8 mouse cellular contexts compared by ENCODE assay signal in the genomic region with DNA sequence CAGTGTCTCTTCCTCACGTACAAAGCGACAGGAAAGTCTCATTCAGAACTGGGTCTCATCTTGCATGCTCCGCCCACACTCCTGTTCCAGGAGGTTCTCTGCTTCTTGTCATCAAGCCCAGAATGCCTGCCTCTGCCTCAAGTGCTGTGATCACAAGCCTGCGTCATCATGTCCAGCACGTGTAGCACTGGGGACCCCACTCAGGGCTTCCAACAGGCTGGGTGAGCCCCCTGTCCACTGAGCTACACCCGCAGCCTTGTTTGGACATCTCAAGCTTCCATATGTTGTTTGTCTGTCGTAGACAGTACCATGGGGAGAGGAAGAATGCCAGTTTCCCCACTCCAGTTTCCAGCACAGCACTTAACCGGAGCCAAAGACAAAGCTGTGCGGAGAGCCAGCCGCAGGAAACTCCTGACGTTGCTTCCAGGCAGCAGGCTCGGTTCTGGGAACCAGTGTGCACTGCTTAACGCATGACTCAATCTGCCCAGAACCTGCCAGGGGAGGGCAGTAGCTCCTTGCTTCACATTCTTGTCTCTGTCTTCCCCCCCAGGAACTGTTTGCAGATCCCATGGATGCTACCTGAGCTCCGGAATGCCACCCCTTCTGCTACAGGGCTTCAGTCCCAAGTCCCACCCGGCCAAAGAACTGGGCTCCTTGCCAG. TPM values are rescaled to one million over a fixed set of nuclear protein-coding genes. Genes with fewer than 3 reads are reported as not detected.
A peak's percentile ranks its signal among the peaks of the same experiment; 100 is the strongest.
DNase-seq lines count a peak whose midpoint lies in the region; ATAC-seq lines count a peak whose summit lies in the region.

No protein-coding gene starts in this region.

- no peaks in the 10 kb centered on the region for H3K27me3 ChIP-seq in embryonic facial prominence, embryonic 15.5 days
- H3K27me3 ChIP-seq in kidney, embryonic 15.5 days: no peaks in the 10 kb centered on the region
- H3K27me3 ChIP-seq in limb, embryonic 13.5 days: no peaks in the 10 kb centered on the region
- no peaks in the 10 kb centered on the region for H3K27me3 ChIP-seq in midbrain, embryonic 16.5 days (ENCODE audit: control insufficient read depth, insufficient read depth, low read depth, low read length)

- DNase-seq in 416B (ENCODE audit: low read depth): peak; percentile 78
- DNase-seq in adrenal gland, adult 8-10 months: peak; percentile 52
- DNase-seq in heart, adult 9 months (ENCODE audit: low spot score in 2 of 2): peak; percentile 55 to 59
- DNase-seq in thymus, postnatal 0 days (ENCODE audit: low spot score): peak; percentile 35

- H3K9me3 ChIP-seq in embryonic facial prominence, embryonic 15.5 days (replicated peaks): no peaks in the 10 kb centered on the region
- H3K9me3 ChIP-seq in kidney, embryonic 15.5 days (replicated peaks): 0 out of 2 replicates have a peak, but pooled peaks cover 3% of the 10 kb centered on the region
- no peaks in the 10 kb centered on the region for H3K9me3 ChIP-seq in limb, embryonic 13.5 days
- no peaks in the 10 kb centered on the region for H3K9me3 ChIP-seq in midbrain, embryonic 16.5 days (replicated peaks; ENCODE audit: control insufficient read depth, low read length, poor library complexity, severe bottlenecking)

- WGBS in embryonic facial prominence, embryonic 15.5 days: 19% methylated on average over 15 of the region's 15 CpGs
- WGBS in kidney, embryonic 15.5 days: 37% methylated on average over 15 of the region's 15 CpGs
- 40% methylated on average over 15 of the region's 15 CpGs for WGBS in limb, embryonic 13.5 days
- WGBS in midbrain, embryonic 16.5 days: 41% methylated on average over 15 of the region's 15 CpGs

- H3K4me2 ChIP-seq in embryonic facial prominence, embryonic 15.5 days (replicated peaks): peak overlapping the region; percentile 45
- H3K4me2 ChIP-seq in kidney, embryonic 15.5 days: peak overlapping the region; percentile 48
- peak overlapping the region; percentile 46 for H3K4me2 ChIP-seq in limb, embryonic 13.5 days (replicated peaks)
- H3K4me2 ChIP-seq in midbrain, embryonic 16.5 days (ENCODE audit: low read length): peak overlapping the region; percentile 30

- H3K4me1 ChIP-seq in embryonic facial prominence, embryonic 15.5 days: peaks cover 16% of the 10 kb centered on the region
- peaks cover 25% of the 10 kb centered on the region for H3K4me1 ChIP-seq in kidney, embryonic 15.5 days
- H3K4me1 ChIP-seq in limb, embryonic 13.5 days: peaks cover 19% of the 10 kb centered on the region
- no peaks in the 10 kb centered on the region for H3K4me1 ChIP-seq in midbrain, embryonic 16.5 days (ENCODE audit: control insufficient read depth, insufficient read depth, low read length)

- H3K4me3 ChIP-seq in embryonic facial prominence, embryonic 15.5 days (replicated peaks): peak overlapping the region; percentile 16
- H3K4me3 ChIP-seq in kidney, embryonic 15.5 days (replicated peaks): 0 out of 2 replicates have a peak overlapping the region, but pooled peaks have one; percentile 4
- H3K4me3 ChIP-seq in limb, embryonic 13.5 days: no peak overlapping the region
- H3K4me3 ChIP-seq in midbrain, embryonic 16.5 days (ENCODE audit: low read depth, low read length): no peak overlapping the region

- peak overlapping the region; percentile 85 for H3K27ac ChIP-seq in embryonic facial prominence, embryonic 15.5 days (replicated peaks)
- H3K27ac ChIP-seq in kidney, embryonic 15.5 days: 0 out of 2 replicates have a peak overlapping the region, but pooled peaks have one; percentile 42
- H3K27ac ChIP-seq in limb, embryonic 13.5 days: peak overlapping the region; percentile 3; the same call in 1 of the 2 replicates
- H3K27ac ChIP-seq in midbrain, embryonic 16.5 days (ENCODE audit: low read length): no peak overlapping the region

- H3K9ac ChIP-seq in embryonic facial prominence, embryonic 15.5 days: no peak overlapping the region
- peak overlapping the region; percentile 15; the same call in 1 of the 2 replicates for H3K9ac ChIP-seq in kidney, embryonic 15.5 days
- H3K9ac ChIP-seq in limb, embryonic 13.5 days: no peak overlapping the region
- peak overlapping the region; percentile 26; the same call in 1 of the 2 replicates for H3K9ac ChIP-seq in midbrain, embryonic 16.5 days (ENCODE audit: low read depth, low read length)

- peak; percentile 82 for ATAC-seq in embryonic facial prominence, embryonic 15.5 days (ENCODE audit: insufficient number of reproducible peaks, low FRiP score, low TSS enrichment, low read depth)
- peak; percentile 80 for ATAC-seq in kidney, embryonic 15.5 days (replicated peaks; ENCODE audit: low FRiP score)
- ATAC-seq in limb, embryonic 13.5 days (ENCODE audit: low FRiP score, low read depth): peak; percentile 46
- peak; percentile 80 for ATAC-seq in midbrain, embryonic 16.5 days

- no peaks in the 10 kb centered on the region for H3K36me3 ChIP-seq in embryonic facial prominence, embryonic 15.5 days
- no peaks in the 10 kb centered on the region for H3K36me3 ChIP-seq in kidney, embryonic 15.5 days
- no peaks in the 10 kb centered on the region for H3K36me3 ChIP-seq in limb, embryonic 13.5 days
- H3K36me3 ChIP-seq in midbrain, embryonic 16.5 days (ENCODE audit: control insufficient read depth, insufficient read depth, low read length): no peaks in the 10 kb centered on the region

RNA-seq across cellular contexts. Expression of a gene that starts 31.3 kb away (rescaled TPM):
- total RNA-seq in adrenal gland, adult 8-10 months (2022): 10 to 100 TPM; 16.5 to 28.9 (median 24.6) TPM
- 42.2 and 42.4 TPM in 2 replicates for polyA plus RNA-seq in embryonic facial prominence, embryonic 15.5 days (2015; fragmentation: Nextera tagmentation; extraction: Ambion mirVana)
- polyA plus RNA-seq in kidney, embryonic 15.5 days (2015; fragmentation: Nextera tagmentation; extraction: Ambion mirVana): 47.7 and 48.9 TPM in 2 replicates
- polyA plus RNA-seq in limb, embryonic 13.5 days (2015; fragmentation: Nextera tagmentation; extraction: Ambion mirVana): 53.4 and 60.5 TPM in 2 replicates
- 44.5 and 55.2 TPM in 2 replicates for polyA plus RNA-seq in midbrain, embryonic 16.5 days (2015; fragmentation: Nextera tagmentation; extraction: Ambion mirVana)
- 76.8 and 79.5 TPM in 2 replicates for polyA plus RNA-seq in thymus, postnatal 0 days (2015; fragmentation: Nextera tagmentation; extraction: Ambion mirVana)

RNA-seq across cellular contexts. Expression of a gene that starts 38.5 kb away (rescaled TPM):
- total RNA-seq in adrenal gland, adult 8-10 months (2022): 100 to 1,000 TPM in 2 of 4 experiments, 10 to 100 TPM in 2; 75.8 to 107 (median 91.5) TPM
- 74.3 and 78.9 TPM in 2 replicates for polyA plus RNA-seq in embryonic facial prominence, embryonic 15.5 days (2015; fragmentation: Nextera tagmentation; extraction: Ambion mirVana)
- polyA plus RNA-seq in kidney, embryonic 15.5 days (2015; fragmentation: Nextera tagmentation; extraction: Ambion mirVana): 105 and 107 TPM in 2 replicates
- polyA plus RNA-seq in limb, embryonic 13.5 days (2015; fragmentation: Nextera tagmentation; extraction: Ambion mirVana): 105 and 116 TPM in 2 replicates
- 101 and 115 TPM in 2 replicates for polyA plus RNA-seq in midbrain, embryonic 16.5 days (2015; fragmentation: Nextera tagmentation; extraction: Ambion mirVana)
- polyA plus RNA-seq in thymus, postnatal 0 days (2015; fragmentation: Nextera tagmentation; extraction: Ambion mirVana): 58.5 and 61.6 TPM in 2 replicates

Comparison
In these comparisons a context has a peak if more than half of its experiments do, and no peak if none do; other contexts are left out.
1. H3K4me3 ChIP-seq: peak in embryonic facial prominence, embryonic 15.5 days (single experiment) and kidney, embryonic 15.5 days (single experiment); none in limb, embryonic 13.5 days (single experiment) and midbrain, embryonic 16.5 days (single experiment).
2. H3K9ac ChIP-seq: peak in kidney, embryonic 15.5 days (single experiment) and midbrain, embryonic 16.5 days (single experiment); none in embryonic facial prominence, embryonic 15.5 days (single experiment) and limb, embryonic 13.5 days (single experiment).
3. Peak in every context shown above with its lines, with median percentiles within 50 percentile points of each other: DNase-seq, ATAC-seq and H3K4me2 ChIP-seq.